Mouse (Mus musculus) bone marrow macrophage, adult 2 months (primary cell): ENCODE data around the gene Ttll1.

Experiments used
- CTCF ChIP-seq: IDR thresholded peaks from 2 replicates; pipeline ENCODE4 v1.5.1; 2012; ENCODE audit warnings: low read depth, mild to moderate bottlenecking, low read length, moderate library complexity
- POLR2A ChIP-seq: IDR thresholded peaks from 2 replicates; pipeline ENCODE4 v1.6.1; 2012; ENCODE audit warnings: mild to moderate bottlenecking, low read depth, low read length, borderline replicate concordance

DNA sequence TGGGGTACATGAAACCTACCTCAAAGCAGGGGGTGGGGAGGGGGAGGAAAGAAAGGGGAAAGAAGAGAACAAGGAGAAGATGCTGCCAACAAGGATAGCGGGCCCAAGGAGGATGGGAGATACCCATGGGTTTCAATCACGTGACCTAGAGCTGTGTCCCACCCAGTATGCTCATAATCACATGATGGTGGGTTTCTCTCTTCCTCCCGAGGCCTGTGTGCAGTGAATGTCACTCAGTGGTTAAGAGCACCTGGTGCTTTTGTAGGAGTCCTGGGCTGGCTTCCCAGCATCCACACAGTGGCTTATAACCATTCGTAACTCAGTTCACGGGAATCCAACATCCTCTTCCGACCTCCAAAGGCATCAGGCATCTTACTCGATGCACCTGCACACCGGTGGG, 40.2 kb downstream of the Ttll1 start:
- no peak for TF ChIP-seq CTCF
- TF ChIP-seq POLR2A, result no peak
